Mouse (Mus musculus): ENCODE data around the gene Gdpd5. TPM values are rescaled to one million over a fixed set of nuclear protein-coding genes. Genes with fewer than 3 reads are reported as not detected.
"Not testable (repeated sequence)": the region's sequence is repeated elsewhere in the genome, so short reads cannot be mapped to it uniquely, and the experiment has no call there.

Gene Gdpd5
- total and polyA plus RNA-seq, 3 experiments: 0.15 to 0.26 TPM; not detected in 1

DNA sequence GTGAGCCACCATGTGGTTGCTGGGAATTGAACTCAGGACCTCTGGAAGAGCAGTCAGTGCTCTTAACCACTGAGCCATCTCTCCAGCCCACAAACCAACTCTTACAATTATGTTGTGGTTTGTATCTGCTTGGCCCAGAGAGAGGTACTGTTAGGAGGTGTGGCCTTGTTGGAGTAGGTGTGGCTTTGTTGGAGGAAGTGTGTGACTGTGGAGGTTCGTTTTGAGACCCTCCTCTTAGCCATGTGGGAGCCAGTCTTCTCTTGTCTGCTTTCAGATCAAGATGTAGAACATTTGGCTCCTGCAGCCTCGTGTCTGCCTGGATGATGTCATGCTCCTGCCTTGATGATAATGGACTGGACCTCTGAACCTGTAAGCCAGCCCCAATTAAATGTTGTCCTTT lies 127.0 kb downstream of the Gdpd5 start:
- TF ChIP-seq GATA1 (IDR thresholded peaks at IDR 0.05; ENCODE audit: low read depth, low read length): 0 out of 2 replicates have a peak, but pooled peaks have one; percentile 15
- peak; percentile 36; the same call in 1 of the 2 replicates for TF ChIP-seq MXI1 (IDR thresholded peaks at IDR 0.05; ENCODE audit: low read depth, low read length)
- peak; percentile 36; the same call in 1 of the 2 replicates for TF ChIP-seq ELF1 (IDR thresholded peaks at IDR 0.05; ENCODE audit: low read depth, low read length)
- TF ChIP-seq HCFC1 (IDR thresholded peaks at IDR 0.05; ENCODE audit: low read depth, low read length): 0 out of 2 replicates have a peak, but pooled peaks have one; percentile 22
- TF ChIP-seq MAX (IDR thresholded peaks at IDR 0.05; ENCODE audit: low read length): peak; percentile 76
- peak; percentile 97 for TF ChIP-seq TBP (IDR thresholded peaks at IDR 0.05; ENCODE audit: low read depth, low read length)
- peak; percentile 71 for TF ChIP-seq ETS1 (IDR thresholded peaks at IDR 0.05; ENCODE audit: low read depth, low read length)
- TF ChIP-seq POLR2A (IDR thresholded peaks at IDR 0.05; ENCODE audit: control insufficient read depth in 1 of 2, insufficient read depth in 1 of 2, low read depth in 1 of 2, low read length in 2 of 2, poor library complexity in 1 of 2): peak in 1 of 2 experiments; percentile 28; a peak in 1 of 4 replicates
- peak; percentile 17 to 20; a peak in 1 of 4 replicates for TF ChIP-seq EP300 (IDR thresholded peaks at IDR 0.05; ENCODE audit: low read depth in 1 of 2, low read length in 2 of 2)
- peak; percentile 80 for TF ChIP-seq MYC (IDR thresholded peaks at IDR 0.05; ENCODE audit: low read depth, low read length)
- not testable (repeated sequence) for H3K27me3 ChIP-seq (ENCODE audit: control insufficient read depth in 1 of 2, insufficient read depth in 2 of 2, low read length in 2 of 2); H3K36me3 ChIP-seq (ENCODE audit: control insufficient read depth in 1 of 2, insufficient read depth in 2 of 2, low read length in 2 of 2); H3K79me2 ChIP-seq (ENCODE audit: control insufficient read depth, insufficient read depth, low read length, poor library complexity); H3K9ac ChIP-seq (ENCODE audit: control insufficient read depth, low read depth, low read length, poor library complexity, severe bottlenecking); H3K4me3 ChIP-seq (ENCODE audit: control insufficient read depth in 1 of 2, insufficient read depth in 1 of 2, low read depth in 2 of 2, low read length in 2 of 2); H3K9me3 ChIP-seq (replicated peaks; ENCODE audit: insufficient read depth, low read length); H3K27ac ChIP-seq (ENCODE audit: control insufficient read depth, low read depth, low read length)
- peaks cover 0 to 11% of the 10 kb centered on the region in 2 experiments for H3K4me1 ChIP-seq (ENCODE audit: control insufficient read depth in 1 of 2, insufficient read depth in 2 of 2, low read length in 2 of 2)
- DNase-seq (ENCODE audit: low read depth, low spot score): peak; percentile 83

DNA sequence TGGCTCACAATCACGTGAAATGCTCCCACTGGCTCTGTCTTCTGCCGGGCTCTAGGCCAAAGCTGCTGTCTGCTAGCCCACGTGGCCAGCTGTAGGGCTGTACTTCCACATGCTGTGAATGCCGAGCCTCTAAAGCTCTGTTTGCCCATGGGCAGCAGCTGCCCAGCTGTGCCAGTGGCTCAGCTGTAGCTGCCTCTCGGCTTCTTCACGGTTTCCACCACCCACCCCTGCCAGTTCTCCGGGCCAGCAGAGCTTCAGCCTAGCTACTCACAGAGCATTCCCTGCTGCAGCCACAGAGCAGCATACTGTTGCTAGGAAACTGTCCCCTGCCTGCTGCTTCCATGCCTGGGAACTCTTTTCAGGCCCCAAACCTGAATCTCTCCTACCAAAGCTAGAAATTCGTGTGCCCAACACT lies 128.9 kb downstream of the Gdpd5 start:
- no peaks in the 10 kb centered on the region for H3K9me3 ChIP-seq (replicated peaks; ENCODE audit: insufficient read depth, low read length)
- H3K4me3 ChIP-seq (ENCODE audit: control insufficient read depth in 1 of 2, insufficient read depth in 1 of 2, low read depth in 2 of 2, low read length in 2 of 2): no peak overlapping the region
- H3K27ac ChIP-seq (ENCODE audit: control insufficient read depth, low read depth, low read length): no peak overlapping the region
- H3K79me2 ChIP-seq (ENCODE audit: control insufficient read depth, insufficient read depth, low read length, poor library complexity): no peaks in the 10 kb centered on the region
- no peaks in the 10 kb centered on the region for H3K27me3 ChIP-seq (ENCODE audit: control insufficient read depth in 1 of 2, insufficient read depth in 2 of 2, low read length in 2 of 2)
- no peak overlapping the region for H3K9ac ChIP-seq (ENCODE audit: control insufficient read depth, low read depth, low read length, poor library complexity, severe bottlenecking)
- H3K4me1 ChIP-seq (ENCODE audit: control insufficient read depth in 1 of 2, insufficient read depth in 2 of 2, low read length in 2 of 2): peaks cover 0 to 11% of the 10 kb centered on the region in 2 experiments
- H3K36me3 ChIP-seq (ENCODE audit: control insufficient read depth in 1 of 2, insufficient read depth in 2 of 2, low read length in 2 of 2): peaks cover 0 to 6% of the 10 kb centered on the region in 2 experiments; a peak in 2 of 4 replicates
- TF ChIP-seq NELFE (IDR thresholded peaks at IDR 0.05; ENCODE audit: low read depth, low read length) (no peak), ZC3H11A (IDR thresholded peaks at IDR 0.05; ENCODE audit: low read depth, low read length) (no peak), SIN3A (IDR thresholded peaks at IDR 0.05; ENCODE audit: low read length) (no peak), ZKSCAN1 (IDR thresholded peaks at IDR 0.05; ENCODE audit: low read depth, low read length) (no peak), NRF1 (IDR thresholded peaks at IDR 0.05; ENCODE audit: insufficient read depth, low read depth, low read length, poor library complexity, severe bottlenecking) (no peak), RAD21 (IDR thresholded peaks at IDR 0.05; ENCODE audit: low read depth, low read length) (no peak), MXI1 (IDR thresholded peaks at IDR 0.05; ENCODE audit: low read depth, low read length) (peak; percentile 50; the same call in 1 of the 2 replicates), USF1 (IDR thresholded peaks at IDR 0.05; ENCODE audit: low read depth, low read length) (peak; percentile 55)
- no peak for DNase-seq (ENCODE audit: low read depth, low spot score)

Other genes with a start within 250 kb of the Gdpd5 start
- 14.1 and 15.0 TPM in 2 replicates for gene Uvrag, start 240.3 kb upstream of the Gdpd5 start, total RNA-seq (2012; rRNA removed)
- 10 to 100 TPM in 1 of 2 experiments, not detected in 1; 19.5 TPM for gene Uvrag, start 240.3 kb upstream of the Gdpd5 start, polyA plus RNA-seq (2012; ENCODE audit: insufficient read depth in 1 of 2, insufficient read length in 2 of 2, low read depth in 1 of 2, low replicate concordance in 2 of 2, missing spikeins in 1 of 2)
- gene Dgat2, start 198.7 kb upstream of the Gdpd5 start, total RNA-seq (2012; rRNA removed): 4.1 and 4.5 TPM in 2 replicates
- 1 to 10 TPM in 1 of 2 experiments, not detected in 1; 7.7 TPM for gene Dgat2, start 198.7 kb upstream of the Gdpd5 start, polyA plus RNA-seq (2012; ENCODE audit: insufficient read depth in 1 of 2, insufficient read length in 2 of 2, low read depth in 1 of 2, low replicate concordance in 2 of 2, missing spikeins in 1 of 2)
- not detected in 2 replicates for gene Mogat2, start 142.8 kb upstream of the Gdpd5 start, total RNA-seq (2012; rRNA removed)
- under 1 TPM in 1 of 2 experiments, not detected in 1; 0.13 TPM for gene Mogat2, start 142.8 kb upstream of the Gdpd5 start, polyA plus RNA-seq (2012; ENCODE audit: insufficient read depth in 1 of 2, insufficient read length in 2 of 2, low read depth in 1 of 2, low replicate concordance in 2 of 2, missing spikeins in 1 of 2)
- gene Map6, start 114.0 kb upstream of the Gdpd5 start, total RNA-seq (2012; rRNA removed): not detected in 2 replicates
- gene Map6, start 114.0 kb upstream of the Gdpd5 start, polyA plus RNA-seq (2012; ENCODE audit: insufficient read depth in 1 of 2, insufficient read length in 2 of 2, low read depth in 1 of 2, low replicate concordance in 2 of 2, missing spikeins in 1 of 2): not detected
- not detected in 2 replicates for gene Serpinh1, start 28.2 kb upstream of the Gdpd5 start, total RNA-seq (2012; rRNA removed)
- not detected for gene Serpinh1, start 28.2 kb upstream of the Gdpd5 start, polyA plus RNA-seq (2012; ENCODE audit: insufficient read depth in 1 of 2, insufficient read length in 2 of 2, low read depth in 1 of 2, low replicate concordance in 2 of 2, missing spikeins in 1 of 2)
- not detected in 2 replicates for gene Klhl35, start 84.6 kb downstream of the Gdpd5 start, total RNA-seq (2012; rRNA removed)
- under 1 TPM in 1 of 2 experiments, not detected in 1; 0.04 TPM for gene Klhl35, start 84.6 kb downstream of the Gdpd5 start, polyA plus RNA-seq (2012; ENCODE audit: insufficient read depth in 1 of 2, insufficient read length in 2 of 2, low read depth in 1 of 2, low replicate concordance in 2 of 2, missing spikeins in 1 of 2)
- gene Rps3, start 102.3 kb downstream of the Gdpd5 start, total RNA-seq (2012; rRNA removed): 2,066 and 2,287 TPM in 2 replicates
- 1,000 to 10,000 TPM in 1 of 2 experiments, 100 to 1,000 TPM in 1; 157 to 1,899 TPM for gene Rps3, start 102.3 kb downstream of the Gdpd5 start, polyA plus RNA-seq (2012; ENCODE audit: insufficient read depth in 1 of 2, insufficient read length in 2 of 2, low read depth in 1 of 2, low replicate concordance in 2 of 2, missing spikeins in 1 of 2)
- gene Arrb1, start 154.1 kb downstream of the Gdpd5 start, total RNA-seq (2012; rRNA removed): 44.3 and 62.7 TPM in 2 replicates
- 10 to 100 TPM; 27.0 to 67.7 TPM for gene Arrb1, start 154.1 kb downstream of the Gdpd5 start, polyA plus RNA-seq (2012; ENCODE audit: insufficient read depth in 1 of 2, insufficient read length in 2 of 2, low read depth in 1 of 2, low replicate concordance in 2 of 2, missing spikeins in 1 of 2)
- not detected in 2 replicates for gene Tpbgl, start 245.7 kb downstream of the Gdpd5 start, total RNA-seq (2012; rRNA removed)
- not detected for gene Tpbgl, start 245.7 kb downstream of the Gdpd5 start, polyA plus RNA-seq (2012; ENCODE audit: insufficient read depth in 1 of 2, insufficient read length in 2 of 2, low read depth in 1 of 2, low replicate concordance in 2 of 2, missing spikeins in 1 of 2)